Mouse (Mus musculus): ENCODE data around the gene Batf. TPM values are rescaled to one million over a fixed set of nuclear protein-coding genes. Genes with fewer than 3 reads are reported as not detected.
A peak's percentile ranks its signal among the peaks of the same experiment; 100 is the strongest.
"Not testable (repeated sequence)": the region's sequence is repeated elsewhere in the genome, so short reads cannot be mapped to it uniquely, and the experiment has no call there.

Batf gene
- polyA plus RNA-seq, 1 experiment from 2014 or later, result 6.7 TPM

DNA sequence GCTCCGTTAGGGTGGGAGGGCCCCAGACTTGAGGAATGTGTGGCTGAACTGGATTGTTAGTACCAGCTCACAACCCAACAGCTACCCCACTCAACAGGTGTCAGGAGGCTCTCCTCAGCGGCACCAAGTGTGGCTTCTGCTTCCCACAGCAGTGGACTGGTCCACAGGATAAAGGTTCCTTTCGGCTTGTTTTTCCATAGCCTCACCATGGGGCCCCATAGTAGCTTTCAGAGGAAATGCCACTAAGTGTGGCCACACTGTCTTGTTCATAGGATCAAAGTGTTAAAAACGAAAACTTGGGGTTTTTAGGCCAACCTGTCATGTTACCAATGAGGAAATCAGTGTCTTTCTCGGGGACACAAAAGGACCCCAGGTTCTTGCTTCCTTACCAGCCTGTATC is 10.0 kb downstream of the Batf start:
- H3K4me2 ChIP-seq, result no peak overlapping the region
- no peak overlapping the region for H3K4me3 ChIP-seq (ENCODE audit: low read depth, low read length)
- H3K27me3 ChIP-seq (ENCODE audit: control insufficient read depth, insufficient read depth, low read length), result no peaks in the 10 kb centered on the region
- no peak for ATAC-seq (replicated peaks; ENCODE audit: insufficient number of reproducible peaks, low FRiP score, low TSS enrichment)
- H3K4me1 ChIP-seq (ENCODE audit: control insufficient read depth, insufficient read depth, low read length), result peaks cover 3% of the 10 kb centered on the region; the same call in 1 of the 2 replicates
- no peaks in the 10 kb centered on the region for H3K9me3 ChIP-seq (replicated peaks; ENCODE audit: control insufficient read depth, low read length)
- H3K27ac ChIP-seq (ENCODE audit: low read depth, low read length), result no peak overlapping the region
- H3K9ac ChIP-seq (ENCODE audit: low read depth, low read length), result no peak overlapping the region
- WGBS (ENCODE audit: insufficient replicate concordance), result 73% methylated on average over 5 of the region's 5 CpGs
- H3K36me3 ChIP-seq (ENCODE audit: control insufficient read depth, insufficient read depth, low read length), result no peaks in the 10 kb centered on the region

DNA sequence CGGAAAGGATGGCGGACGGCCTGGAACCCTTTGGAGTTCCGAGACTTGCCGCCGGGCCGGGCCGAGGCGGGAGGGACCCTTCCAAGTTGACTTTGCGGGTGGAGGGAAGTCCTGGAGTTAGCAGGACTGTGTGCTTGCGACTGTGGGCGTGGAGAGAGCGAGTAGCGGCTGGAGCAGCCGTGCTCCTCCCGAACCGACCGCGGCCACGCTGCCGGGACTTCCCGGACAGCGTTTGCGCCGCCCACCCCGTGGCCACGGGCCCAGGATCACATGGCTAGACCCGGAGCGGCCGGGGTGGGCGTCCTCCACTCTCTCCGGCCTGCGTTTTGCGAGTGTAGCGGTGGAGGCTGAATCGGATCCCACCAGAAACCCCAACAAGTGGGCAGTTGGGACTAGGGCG is 11.7 kb downstream of the Batf start:
- H3K9me3 ChIP-seq (replicated peaks; ENCODE audit: control insufficient read depth, low read length); H3K4me1 ChIP-seq (ENCODE audit: control insufficient read depth, insufficient read depth, low read length); H3K36me3 ChIP-seq (ENCODE audit: control insufficient read depth, insufficient read depth, low read length); H3K27ac ChIP-seq (ENCODE audit: low read depth, low read length); H3K27me3 ChIP-seq (ENCODE audit: control insufficient read depth, insufficient read depth, low read length): not testable (repeated sequence)
- peak overlapping the region; percentile 51 for H3K4me2 ChIP-seq
- H3K4me3 ChIP-seq (ENCODE audit: low read depth, low read length), result peak overlapping the region; percentile 14; the same call in 1 of the 2 replicates
- 27% methylated on average over 9 of the region's 37 CpGs for WGBS (ENCODE audit: insufficient replicate concordance)
- peak; percentile 79 for ATAC-seq (replicated peaks; ENCODE audit: insufficient number of reproducible peaks, low FRiP score, low TSS enrichment)
- H3K9ac ChIP-seq (ENCODE audit: low read depth, low read length), result peak overlapping the region; percentile 52; the same call in 1 of the 2 replicates

DNA sequence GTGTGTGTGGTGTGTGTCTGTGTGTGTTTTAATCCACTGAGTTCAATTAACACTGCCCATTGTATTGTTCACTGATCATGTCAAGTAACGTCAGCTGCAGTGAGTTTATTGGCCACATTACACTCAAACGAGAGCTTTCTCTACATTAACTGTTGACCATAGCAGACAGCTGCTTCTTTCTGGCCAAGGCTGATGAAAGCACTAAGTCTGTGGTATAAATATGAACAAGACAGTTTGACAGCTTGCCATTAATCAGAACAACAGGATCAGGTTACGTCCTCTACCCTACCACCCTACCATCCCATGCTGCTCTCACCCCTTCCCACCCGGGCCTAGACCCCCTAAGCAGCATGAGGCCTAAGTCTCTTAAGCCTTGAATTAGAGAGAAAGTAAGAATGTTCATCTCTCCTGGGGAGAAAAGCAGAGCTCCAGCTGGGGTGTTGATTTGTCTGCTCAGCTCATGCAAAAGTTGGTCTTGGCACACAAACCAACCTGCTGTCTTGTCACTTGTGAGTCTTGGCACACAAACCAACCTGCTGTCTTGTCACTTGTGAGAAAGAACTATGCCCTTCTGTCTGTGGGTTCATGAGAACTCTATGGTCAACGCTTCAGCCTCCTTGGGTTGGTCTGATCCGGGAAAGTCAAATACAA is 13.8 kb downstream of the Batf start:
- Histone ChIP-seq H3K9ac (ENCODE audit: low read depth, low read length) (no peak overlapping the region), H3K36me3 (ENCODE audit: control insufficient read depth, insufficient read depth, low read length) (no peaks in the 10 kb centered on the region), H3K9me3 (replicated peaks; ENCODE audit: control insufficient read depth, low read length) (no peaks in the 10 kb centered on the region), H3K4me3 (ENCODE audit: low read depth, low read length) (no peak overlapping the region), H3K27ac (ENCODE audit: low read depth, low read length) (no peak overlapping the region), H3K4me1 (ENCODE audit: control insufficient read depth, insufficient read depth, low read length) (peaks cover 6% of the 10 kb centered on the region), H3K4me2 (no peak overlapping the region), H3K27me3 (ENCODE audit: control insufficient read depth, insufficient read depth, low read length) (no peaks in the 10 kb centered on the region)
- 72% methylated on average over 6 of the region's 6 CpGs for WGBS (ENCODE audit: insufficient replicate concordance)
- no peak for ATAC-seq (replicated peaks; ENCODE audit: insufficient number of reproducible peaks, low FRiP score, low TSS enrichment)

DNA sequence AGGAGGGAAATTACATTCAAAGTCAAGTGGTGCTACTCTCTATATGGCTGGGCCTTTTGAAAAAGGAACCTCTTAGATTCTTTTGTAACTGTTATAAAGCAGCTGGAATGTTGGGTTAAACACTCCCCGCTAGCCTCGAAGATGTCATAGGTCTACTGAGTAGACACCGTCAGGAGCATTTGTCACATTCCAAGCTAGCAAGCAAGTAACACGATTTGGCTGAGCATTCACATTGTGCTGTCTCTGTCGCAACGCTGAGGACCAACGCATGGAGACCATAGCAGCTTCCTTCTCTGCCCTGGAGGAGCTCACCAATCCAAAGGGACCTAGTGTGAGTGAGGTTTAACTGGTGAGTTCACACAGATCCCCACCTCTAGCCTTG is 14.4 kb downstream of the Batf start:
- Histone ChIP-seq H3K9ac (ENCODE audit: low read depth, low read length) (no peak overlapping the region), H3K4me1 (ENCODE audit: control insufficient read depth, insufficient read depth, low read length) (peaks cover 7% of the 10 kb centered on the region), H3K4me3 (ENCODE audit: low read depth, low read length) (no peak overlapping the region), H3K4me2 (no peak overlapping the region), H3K36me3 (ENCODE audit: control insufficient read depth, insufficient read depth, low read length) (no peaks in the 10 kb centered on the region), H3K9me3 (replicated peaks; ENCODE audit: control insufficient read depth, low read length) (no peaks in the 10 kb centered on the region), H3K27ac (ENCODE audit: low read depth, low read length) (no peak overlapping the region), H3K27me3 (ENCODE audit: control insufficient read depth, insufficient read depth, low read length) (no peaks in the 10 kb centered on the region)
- 82% methylated on average over 7 of the region's 7 CpGs for WGBS (ENCODE audit: insufficient replicate concordance)
- ATAC-seq (replicated peaks; ENCODE audit: insufficient number of reproducible peaks, low FRiP score, low TSS enrichment), result no peak

DNA sequence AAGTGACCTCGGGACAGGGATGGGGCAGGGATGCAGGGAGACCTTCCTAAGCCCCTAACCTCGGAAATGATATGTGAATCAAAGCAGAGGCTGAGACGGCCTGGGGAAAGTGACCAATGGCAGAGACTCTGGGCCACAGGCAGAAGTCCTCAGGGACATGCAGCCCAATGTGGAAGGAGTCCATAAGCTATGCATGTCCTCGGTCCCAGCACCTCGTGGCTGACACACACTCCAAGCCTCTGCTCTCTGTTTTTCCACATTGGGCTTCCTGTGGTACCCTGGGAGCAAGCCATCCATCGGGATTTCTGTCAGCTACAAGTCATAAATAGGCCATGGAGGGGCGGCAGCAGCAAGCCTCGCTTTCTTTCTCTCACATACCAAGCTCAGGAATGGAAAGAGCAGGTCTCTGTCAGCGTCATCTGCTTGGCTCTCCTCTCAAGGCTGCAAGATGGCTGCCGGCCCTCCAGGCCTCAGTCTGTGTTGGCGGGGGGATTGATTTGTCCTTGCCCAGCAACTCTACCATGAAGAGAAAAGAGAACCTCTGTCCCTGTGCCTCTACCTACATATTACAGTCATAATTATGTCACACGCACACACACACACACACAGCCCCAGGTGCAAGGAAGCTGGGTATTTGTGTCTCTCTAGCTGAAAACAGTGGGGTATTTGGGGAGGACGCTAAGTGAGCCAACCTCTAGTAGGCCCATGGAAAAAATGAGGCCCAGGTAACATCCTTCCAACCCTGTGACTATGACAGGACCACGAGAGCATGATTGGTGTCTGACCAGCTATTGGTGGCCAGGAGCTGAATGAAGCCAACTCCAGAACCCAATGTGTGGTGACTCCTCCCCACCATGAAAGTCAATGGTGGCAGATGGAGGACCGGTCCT is 15.9 kb downstream of the Batf start:
- no peaks in the 10 kb centered on the region for H3K27me3 ChIP-seq (ENCODE audit: control insufficient read depth, insufficient read depth, low read length)
- H3K9ac ChIP-seq (ENCODE audit: low read depth, low read length), result no peak overlapping the region
- WGBS (ENCODE audit: insufficient replicate concordance), result 74% methylated on average over 15 of the region's 15 CpGs
- peaks cover 7% of the 10 kb centered on the region for H3K4me1 ChIP-seq (ENCODE audit: control insufficient read depth, insufficient read depth, low read length)
- no peak for ATAC-seq (replicated peaks; ENCODE audit: insufficient number of reproducible peaks, low FRiP score, low TSS enrichment)
- no peaks in the 10 kb centered on the region for H3K36me3 ChIP-seq (ENCODE audit: control insufficient read depth, insufficient read depth, low read length)
- no peak overlapping the region for H3K4me2 ChIP-seq
- H3K9me3 ChIP-seq (replicated peaks; ENCODE audit: control insufficient read depth, low read length), result no peaks in the 10 kb centered on the region
- no peak overlapping the region for H3K27ac ChIP-seq (ENCODE audit: low read depth, low read length)
- H3K4me3 ChIP-seq (ENCODE audit: low read depth, low read length), result no peak overlapping the region

DNA sequence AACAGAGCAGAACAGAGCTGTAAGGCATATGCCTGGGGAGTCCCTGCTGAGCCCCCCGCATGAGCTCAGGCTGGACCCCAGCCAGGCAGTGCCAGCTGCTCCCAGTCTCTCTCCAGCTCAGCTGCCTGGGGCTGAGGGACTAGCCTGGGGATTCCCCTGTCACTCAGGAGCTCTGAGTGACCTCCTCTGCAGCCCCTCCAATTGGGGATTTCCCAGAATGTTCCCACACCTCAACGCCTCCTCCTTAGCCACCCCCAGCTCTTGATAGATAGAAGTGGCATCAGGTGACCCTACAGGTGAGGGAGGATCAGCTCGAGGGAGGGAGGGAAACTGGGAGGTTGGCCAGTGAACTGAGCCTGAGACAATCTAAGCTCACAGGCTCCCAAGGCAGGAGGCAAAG is 17.0 kb downstream of the Batf start:
- Histone ChIP-seq H3K4me1 (ENCODE audit: control insufficient read depth, insufficient read depth, low read length) (peaks cover 7% of the 10 kb centered on the region), H3K36me3 (ENCODE audit: control insufficient read depth, insufficient read depth, low read length) (no peaks in the 10 kb centered on the region), H3K4me3 (ENCODE audit: low read depth, low read length) (no peak overlapping the region), H3K27me3 (ENCODE audit: control insufficient read depth, insufficient read depth, low read length) (no peaks in the 10 kb centered on the region), H3K9me3 (replicated peaks; ENCODE audit: control insufficient read depth, low read length) (no peaks in the 10 kb centered on the region), H3K27ac (ENCODE audit: low read depth, low read length) (no peak overlapping the region), H3K9ac (ENCODE audit: low read depth, low read length) (no peak overlapping the region), H3K4me2 (no peak overlapping the region)
- no peak for ATAC-seq (replicated peaks; ENCODE audit: insufficient number of reproducible peaks, low FRiP score, low TSS enrichment)
- WGBS (ENCODE audit: insufficient replicate concordance), result 64% methylated on average over 3 of the region's 3 CpGs

DNA sequence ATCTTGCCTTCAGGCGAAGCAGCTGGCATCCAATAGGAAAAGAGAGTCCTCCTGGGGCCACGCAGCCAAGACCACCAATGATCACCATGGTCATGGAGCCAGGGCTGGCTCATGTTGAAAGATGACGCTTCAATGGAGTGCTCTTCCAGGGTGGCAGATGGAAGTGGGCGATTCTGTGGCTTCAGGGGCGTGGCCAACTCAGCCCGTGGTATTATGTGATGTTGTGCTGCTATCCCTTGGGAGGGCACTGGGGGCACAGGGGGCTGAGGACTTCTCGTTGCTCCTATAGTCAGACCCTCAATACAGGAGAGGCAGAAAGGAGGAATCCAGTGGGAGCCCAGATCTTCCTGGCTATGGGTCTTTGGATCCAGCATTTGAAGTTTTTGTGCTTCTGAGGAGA is 18.1 kb downstream of the Batf start:
- no peaks in the 10 kb centered on the region for H3K36me3 ChIP-seq (ENCODE audit: control insufficient read depth, insufficient read depth, low read length)
- no peaks in the 10 kb centered on the region for H3K27me3 ChIP-seq (ENCODE audit: control insufficient read depth, insufficient read depth, low read length)
- WGBS (ENCODE audit: insufficient replicate concordance), result 60% methylated on average over 7 of the region's 7 CpGs
- no peak overlapping the region for H3K4me2 ChIP-seq
- H3K27ac ChIP-seq (ENCODE audit: low read depth, low read length), result peak overlapping the region; percentile 82; the same call in 1 of the 2 replicates
- ATAC-seq (replicated peaks; ENCODE audit: insufficient number of reproducible peaks, low FRiP score, low TSS enrichment), result no peak
- 0 out of 2 replicates have a peak overlapping the region, but pooled peaks have one; percentile 71 for H3K9ac ChIP-seq (ENCODE audit: low read depth, low read length)
- H3K4me3 ChIP-seq (ENCODE audit: low read depth, low read length), result no peak overlapping the region
- peaks cover 7% of the 10 kb centered on the region for H3K4me1 ChIP-seq (ENCODE audit: control insufficient read depth, insufficient read depth, low read length)
- H3K9me3 ChIP-seq (replicated peaks; ENCODE audit: control insufficient read depth, low read length), result no peaks in the 10 kb centered on the region

DNA sequence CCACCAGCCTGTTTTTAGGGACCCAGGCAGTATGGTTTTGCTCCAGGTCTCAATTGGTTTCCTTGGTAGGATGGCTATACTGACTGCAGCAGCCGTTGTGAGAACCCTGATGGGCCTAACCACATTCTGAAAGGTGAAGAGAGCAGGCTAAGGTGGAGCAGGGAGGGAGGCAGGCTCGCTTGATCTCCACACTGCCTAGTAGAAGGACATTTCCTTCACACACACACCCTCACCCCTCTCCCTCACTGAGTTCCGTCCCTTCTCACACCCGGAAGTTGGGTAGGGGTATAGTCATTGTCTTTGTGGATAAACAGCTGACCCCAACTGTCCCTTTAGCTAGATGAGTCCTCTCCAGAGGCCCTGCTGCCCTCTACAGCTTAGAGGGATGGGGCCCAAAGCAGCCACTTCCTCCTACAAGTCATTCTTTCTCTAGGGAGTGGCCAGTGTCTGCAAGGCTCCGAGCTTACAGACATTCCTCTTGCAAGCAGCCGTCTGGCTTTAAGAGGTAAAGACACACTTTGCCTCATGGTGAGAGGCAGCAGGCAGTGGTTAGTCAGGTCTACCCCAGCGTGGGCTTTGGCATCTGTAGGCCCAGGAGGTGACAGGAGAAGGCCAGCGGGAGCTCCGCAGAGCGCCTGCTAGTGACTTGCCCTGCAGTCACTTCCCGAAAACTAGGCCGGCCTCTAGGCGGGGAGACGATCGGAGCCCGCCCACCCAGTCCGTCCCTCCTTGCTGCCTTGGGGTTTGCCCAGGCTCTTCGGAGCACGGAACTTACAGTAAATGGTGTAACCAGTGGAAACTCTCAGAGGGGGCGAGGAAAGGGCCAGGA is 18.7 kb downstream of the Batf start:
- Histone ChIP-seq H3K4me1 (ENCODE audit: control insufficient read depth, insufficient read depth, low read length) (peaks cover 7% of the 10 kb centered on the region), H3K27me3 (ENCODE audit: control insufficient read depth, insufficient read depth, low read length) (no peaks in the 10 kb centered on the region), H3K36me3 (ENCODE audit: control insufficient read depth, insufficient read depth, low read length) (no peaks in the 10 kb centered on the region), H3K27ac (ENCODE audit: low read depth, low read length) (peak overlapping the region; percentile 82), H3K4me2 (peak overlapping the region; percentile 82), H3K9me3 (replicated peaks; ENCODE audit: control insufficient read depth, low read length) (no peaks in the 10 kb centered on the region), H3K9ac (ENCODE audit: low read depth, low read length) (peak overlapping the region; percentile 71), H3K4me3 (ENCODE audit: low read depth, low read length) (peak overlapping the region; percentile 45)
- ATAC-seq (replicated peaks; ENCODE audit: insufficient number of reproducible peaks, low FRiP score, low TSS enrichment), result peak; percentile 71
- WGBS (ENCODE audit: insufficient replicate concordance), result 8% methylated on average over 20 of the region's 20 CpGs
